Mouse (Mus musculus): ENCODE results near the gene Il11ra1. TPM values are rescaled to one million over a fixed set of nuclear protein-coding genes. Genes with fewer than 3 reads are reported as not detected.

The Il11ra1 gene
- polyA plus RNA-seq, 1 experiment: 64.9 TPM

DNA sequence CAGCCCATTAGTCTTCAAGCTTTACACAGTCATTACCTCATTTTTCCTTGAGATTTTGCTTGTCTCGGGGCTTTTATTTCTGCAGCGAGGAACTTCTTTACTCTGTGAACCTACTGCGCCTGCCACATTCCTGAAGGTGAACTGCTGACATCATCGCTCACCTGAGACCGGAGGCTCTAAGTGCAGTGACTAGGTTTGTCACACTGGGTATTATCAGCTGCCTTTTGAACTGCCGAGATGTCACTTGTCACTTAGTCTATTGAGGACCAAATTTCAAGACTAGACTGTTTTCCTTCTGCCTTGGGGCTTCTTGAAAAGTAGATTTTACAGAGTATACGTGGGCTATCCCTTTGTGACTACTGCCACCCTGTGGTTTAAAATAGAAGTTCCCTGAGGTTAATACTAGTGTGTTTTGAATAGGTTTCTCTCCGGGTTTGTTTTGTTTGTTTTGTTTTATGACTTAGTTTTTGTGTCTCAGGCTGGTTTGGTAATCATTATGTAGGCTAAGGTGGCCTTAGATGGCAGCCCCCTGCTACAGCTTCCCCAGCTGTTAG, 8.5 kb downstream of the Il11ra1 start:
- no peak for TF ChIP-seq POLR2A (IDR thresholded peaks at IDR 0.05; ENCODE audit: borderline replicate concordance, insufficient read depth, low read length)
- TF ChIP-seq CTCF (IDR thresholded peaks at IDR 0.05; ENCODE audit: borderline replicate concordance, insufficient read depth, low read depth, low read length): peak; percentile 41; the same call in 1 of the 2 replicates
- DNase-seq: peak in 1 of 2 experiments; percentile 65
- Histone ChIP-seq H3K4me1 (ENCODE audit: control insufficient read depth, insufficient read depth, low read length) (peaks cover 22% of the 10 kb centered on the region), H3K27me3 (ENCODE audit: control insufficient read depth, insufficient read depth, low read length) (no peaks in the 10 kb centered on the region), H3K4me3 (replicated peaks; ENCODE audit: insufficient read depth, low read depth, low read length) (no peak overlapping the region), H3K27ac (ENCODE audit: insufficient read depth, low read length) (no peak overlapping the region)
- WGBS: 43% methylated on average over 8 of the region's 8 CpGs

DNA sequence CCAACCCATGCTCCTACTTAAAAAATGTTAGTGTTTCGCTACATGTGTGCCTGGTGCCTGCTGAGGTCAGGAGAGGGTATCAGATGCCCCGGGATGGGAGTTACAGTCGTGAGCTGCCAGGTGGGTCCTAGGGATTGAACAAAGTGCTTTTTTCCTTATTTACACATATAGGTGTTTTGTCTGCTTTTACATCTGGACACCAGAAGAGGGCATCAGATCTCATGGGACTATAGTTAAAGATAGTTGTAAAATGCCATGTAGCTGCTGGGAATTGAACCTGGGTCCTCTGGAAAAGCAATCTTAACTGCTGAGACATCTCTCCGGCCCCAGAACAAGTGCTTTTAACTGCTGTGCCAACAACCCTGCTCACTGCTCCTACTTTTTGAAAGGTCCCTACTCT, 10.4 kb downstream of the Il11ra1 start:
- 71% methylated on average over 4 of the region's 4 CpGs for WGBS

DNA sequence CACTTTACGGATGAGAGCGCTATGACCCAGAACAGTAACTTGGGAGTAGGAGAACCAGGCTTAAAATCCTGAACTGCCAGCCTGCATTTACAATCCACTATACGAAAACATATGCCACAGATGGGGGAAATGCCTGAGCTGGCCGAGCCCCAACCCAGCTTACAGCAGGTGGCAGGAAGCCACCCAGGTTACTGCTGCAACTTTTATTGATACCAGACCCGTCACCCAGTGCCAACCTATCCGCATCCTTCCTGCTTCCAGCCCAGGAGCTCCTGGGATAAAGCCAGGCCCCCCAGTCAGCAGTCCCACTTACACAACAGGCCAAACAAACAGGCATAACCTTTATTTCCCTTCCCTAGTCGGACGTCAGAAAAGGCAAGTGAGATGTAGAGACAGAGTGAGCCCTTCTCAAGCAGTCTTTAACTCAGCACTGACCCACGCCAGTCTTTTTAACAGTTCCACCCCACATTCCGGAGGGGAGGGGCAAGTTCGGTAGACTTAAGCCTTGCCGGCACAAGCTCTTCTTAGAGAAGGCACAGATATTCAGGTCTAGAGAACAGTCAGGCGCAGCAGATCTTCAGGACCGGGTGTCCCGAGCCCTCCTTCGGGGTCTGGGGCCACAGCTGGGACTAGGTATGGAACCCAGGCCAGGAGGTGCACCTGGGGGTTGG, 12.1 kb downstream of the Il11ra1 start:
- Histone ChIP-seq H3K4me1 (ENCODE audit: control insufficient read depth, insufficient read depth, low read length) (peaks cover 14% of the 10 kb centered on the region), H3K4me3 (replicated peaks; ENCODE audit: insufficient read depth, low read depth, low read length) (peak overlapping the region; percentile 90), H3K27ac (ENCODE audit: insufficient read depth, low read length) (peak overlapping the region; percentile 4; the same call in 1 of the 2 replicates), H3K27me3 (ENCODE audit: control insufficient read depth, insufficient read depth, low read length) (no peaks in the 10 kb centered on the region)
- peak; percentile 64 to 69 for DNase-seq
- WGBS: 21% methylated on average over 16 of the region's 16 CpGs
- TF ChIP-seq POLR2A (IDR thresholded peaks at IDR 0.05; ENCODE audit: borderline replicate concordance, insufficient read depth, low read length): no peak
- no peak for TF ChIP-seq CTCF (IDR thresholded peaks at IDR 0.05; ENCODE audit: borderline replicate concordance, insufficient read depth, low read depth, low read length)

More for the DNA sequence above, 10.4 kb downstream of the Il11ra1 start:
- Histone ChIP-seq H3K4me3 (replicated peaks; ENCODE audit: insufficient read depth, low read depth, low read length) (no peak overlapping the region), H3K27ac (ENCODE audit: insufficient read depth, low read length) (no peak overlapping the region), H3K4me1 (ENCODE audit: control insufficient read depth, insufficient read depth, low read length) (peaks cover 22% of the 10 kb centered on the region), H3K27me3 (ENCODE audit: control insufficient read depth, insufficient read depth, low read length) (no peaks in the 10 kb centered on the region)
- DNase-seq: no peak
- TF ChIP-seq POLR2A (IDR thresholded peaks at IDR 0.05; ENCODE audit: borderline replicate concordance, insufficient read depth, low read length) (no peak), CTCF (IDR thresholded peaks at IDR 0.05; ENCODE audit: borderline replicate concordance, insufficient read depth, low read depth, low read length) (no peak)

DNA sequence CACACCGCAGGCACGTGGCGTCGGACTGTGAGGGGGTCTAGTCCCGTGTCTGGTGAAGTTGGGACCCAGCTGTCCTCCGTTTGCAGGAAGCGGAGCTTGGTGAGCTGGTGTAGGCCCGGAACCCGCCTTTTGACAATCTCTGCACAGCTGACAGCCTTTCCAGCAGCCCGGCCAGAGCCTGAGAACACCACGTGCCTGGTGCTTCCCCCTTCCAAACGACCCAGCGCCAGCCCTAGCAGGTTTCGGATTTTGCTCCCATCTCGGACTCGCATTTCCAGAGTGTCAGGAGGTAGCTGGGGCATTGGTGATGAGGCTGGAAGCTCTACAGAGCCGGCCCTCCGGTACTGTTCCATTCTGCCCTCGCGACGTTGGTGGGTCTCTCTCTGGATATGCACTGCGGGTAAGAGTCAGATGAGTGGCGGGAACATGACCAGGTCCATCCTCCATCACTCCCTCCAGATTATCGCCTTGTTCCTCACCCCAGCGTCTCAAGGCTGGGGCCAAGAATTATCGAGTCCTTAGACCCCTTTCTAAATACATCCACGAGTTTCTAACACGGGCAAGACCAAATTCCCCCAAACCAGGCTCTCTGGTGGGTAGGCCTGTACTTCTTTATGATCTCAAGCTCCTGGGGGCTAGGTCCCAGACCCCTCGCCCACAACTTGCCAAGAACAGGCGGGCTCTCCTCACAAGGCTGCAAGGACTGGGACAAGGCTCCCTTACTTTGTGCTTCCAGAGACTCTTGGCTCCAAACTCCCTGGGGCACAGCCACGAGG, 12.8 kb downstream of the Il11ra1 start:
- H3K27me3 ChIP-seq (ENCODE audit: control insufficient read depth, insufficient read depth, low read length): no peaks in the 10 kb centered on the region
- TF ChIP-seq CTCF (IDR thresholded peaks at IDR 0.05; ENCODE audit: borderline replicate concordance, insufficient read depth, low read depth, low read length): no peak
- no peak for TF ChIP-seq POLR2A (IDR thresholded peaks at IDR 0.05; ENCODE audit: borderline replicate concordance, insufficient read depth, low read length)
- DNase-seq: peak in 1 of 2 experiments; percentile 54
- H3K27ac ChIP-seq (ENCODE audit: insufficient read depth, low read length): peak overlapping the region; percentile 81
- H3K4me3 ChIP-seq (replicated peaks; ENCODE audit: insufficient read depth, low read depth, low read length): peak overlapping the region; percentile 90
- peaks cover 9% of the 10 kb centered on the region; the same call in 1 of the 2 replicates for H3K4me1 ChIP-seq (ENCODE audit: control insufficient read depth, insufficient read depth, low read length)
- 7% methylated on average over 31 of the region's 31 CpGs for WGBS

- DNase-seq: peak; percentile 84 to 89
- under 1% methylated on average over 61 of the region's 61 CpGs for WGBS
- peaks cover 9% of the 10 kb centered on the region; the same call in 1 of the 2 replicates for H3K4me1 ChIP-seq (ENCODE audit: control insufficient read depth, insufficient read depth, low read length)
- H3K4me3 ChIP-seq (replicated peaks; ENCODE audit: insufficient read depth, low read depth, low read length): peak within 1 kb of the TSS; percentile 90
- H3K27ac ChIP-seq (ENCODE audit: insufficient read depth, low read length): peak within 1 kb of the TSS; percentile 81
- TF ChIP-seq CTCF (IDR thresholded peaks at IDR 0.05; ENCODE audit: borderline replicate concordance, insufficient read depth, low read depth, low read length): peak; percentile 28; the same call in 1 of the 2 replicates
- TF ChIP-seq POLR2A (IDR thresholded peaks at IDR 0.05; ENCODE audit: borderline replicate concordance, insufficient read depth, low read length): peak; percentile 92
- no peaks in the 10 kb centered on the region for H3K27me3 ChIP-seq (ENCODE audit: control insufficient read depth, insufficient read depth, low read length)
Measured at GRCm38 (mm10) chr4:41713197-41714067, 13.6 kb downstream of the Il11ra1 start, which contains the start of gene Rpp25l. Gene Rpp25l (minus strand): TSS chr4:41713534.

DNA sequence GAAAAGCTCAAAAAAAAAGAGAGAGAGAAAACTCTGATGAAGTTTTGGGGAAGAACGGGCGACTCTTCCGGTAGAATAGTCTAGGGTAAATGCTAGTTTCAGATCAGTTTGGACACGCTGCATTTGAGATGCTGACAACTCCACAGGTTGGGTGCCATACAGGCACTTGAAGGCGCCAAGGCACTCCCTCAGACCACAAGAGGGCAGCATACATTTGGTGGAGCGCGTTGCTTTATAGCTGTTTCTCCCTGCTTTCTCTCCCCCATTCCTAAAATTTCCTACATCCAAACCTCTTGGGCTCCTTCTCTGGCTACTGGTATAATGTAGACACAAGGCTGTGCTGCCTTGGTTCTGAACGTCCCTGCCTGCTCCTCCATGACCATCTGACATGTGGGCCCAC, 14.5 kb downstream of the Il11ra1 start:
- H3K4me3 ChIP-seq (replicated peaks; ENCODE audit: insufficient read depth, low read depth, low read length): peak overlapping the region; percentile 33
- TF ChIP-seq CTCF (IDR thresholded peaks at IDR 0.05; ENCODE audit: borderline replicate concordance, insufficient read depth, low read depth, low read length) (peak; percentile 87), POLR2A (IDR thresholded peaks at IDR 0.05; ENCODE audit: borderline replicate concordance, insufficient read depth, low read length) (no peak)
- DNase-seq: peak; percentile 79 to 82
- 6% methylated on average over 8 of the region's 8 CpGs for WGBS
- no peaks in the 10 kb centered on the region for H3K27me3 ChIP-seq (ENCODE audit: control insufficient read depth, insufficient read depth, low read length)
- H3K4me1 ChIP-seq (ENCODE audit: control insufficient read depth, insufficient read depth, low read length): peaks cover 9% of the 10 kb centered on the region; the same call in 1 of the 2 replicates
- H3K27ac ChIP-seq (ENCODE audit: insufficient read depth, low read length): no peak overlapping the region

DNA sequence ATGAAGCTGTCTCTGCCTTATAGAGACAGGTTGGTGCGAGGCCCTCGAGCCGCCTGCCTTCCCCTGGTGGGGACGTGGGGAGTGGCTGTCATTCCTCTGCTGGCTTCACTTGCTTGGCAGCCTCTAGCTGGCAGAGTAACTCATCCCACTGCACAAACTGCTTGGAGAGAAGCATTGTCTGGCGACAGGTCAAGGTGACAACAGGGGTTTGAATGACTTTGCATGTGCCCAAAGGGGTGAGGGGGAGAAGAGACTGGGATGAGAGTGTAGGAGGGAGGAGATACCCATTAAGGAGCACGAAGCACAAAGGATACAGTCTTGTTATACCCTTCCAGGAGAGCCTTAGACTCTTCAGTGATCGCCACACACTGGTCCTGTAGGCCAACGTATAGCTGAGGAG, 15.3 kb downstream of the Il11ra1 start:
- no peak for DNase-seq

More for the DNA sequence above, 15.3 kb downstream of the Il11ra1 start:
- TF ChIP-seq CTCF (IDR thresholded peaks at IDR 0.05; ENCODE audit: borderline replicate concordance, insufficient read depth, low read depth, low read length): no peak
- TF ChIP-seq POLR2A (IDR thresholded peaks at IDR 0.05; ENCODE audit: borderline replicate concordance, insufficient read depth, low read length): no peak
- Histone ChIP-seq H3K27ac (ENCODE audit: insufficient read depth, low read length) (no peak overlapping the region), H3K4me1 (ENCODE audit: control insufficient read depth, insufficient read depth, low read length) (peaks cover 9% of the 10 kb centered on the region; the same call in 1 of the 2 replicates), H3K27me3 (ENCODE audit: control insufficient read depth, insufficient read depth, low read length) (no peaks in the 10 kb centered on the region), H3K4me3 (replicated peaks; ENCODE audit: insufficient read depth, low read depth, low read length) (no peak overlapping the region)
- 46% methylated on average over 8 of the region's 8 CpGs for WGBS
